Mouse (Mus musculus): ENCODE results near the gene Dnali1. TPM values are rescaled to one million over a fixed set of nuclear protein-coding genes. Genes with fewer than 3 reads are reported as not detected.

Gene Dnali1
- total and polyA plus RNA-seq, 2 experiments from 2014 or later = 1.9 to 2.4 TPM

- Histone ChIP-seq H3K4me2 (ENCODE audit: low read depth) (no peak overlapping the region), H3K9ac (no peak overlapping the region), H3K27ac (ENCODE audit: low read depth, low read length) (no peak overlapping the region), H3K27me3 (ENCODE audit: insufficient read depth, low read length) (no peaks in the 10 kb centered on the region), H3K9me3 (ENCODE audit: low read length) (no peaks in the 10 kb centered on the region), H3K4me1 (ENCODE audit: insufficient read depth) (no peaks in the 10 kb centered on the region), H3K36me3 (ENCODE audit: insufficient read depth) (peaks cover 80% of the 10 kb centered on the region), H3K4me3 (ENCODE audit: low read depth, low read length) (no peak overlapping the region)
- ATAC-seq (no peak), DNase-seq (no peak)
- TF ChIP-seq CTCF (IDR thresholded peaks at IDR 0.05; ENCODE audit: low read depth) = no peak
- 88% methylated on average over 7 of the region's 7 CpGs for WGBS
Observed at GRCm38 (mm10) chr4:125044454-125044853, 21.0 kb downstream of the Dnali1 start.

GRCm38 (mm10) chr4:125034341-125034740 lies 31.2 kb downstream of the Dnali1 start:
- 78% methylated on average over 4 of the region's 4 CpGs for WGBS
- Histone ChIP-seq H3K27ac (ENCODE audit: low read depth, low read length) (no peak overlapping the region), H3K4me2 (ENCODE audit: low read depth) (no peak overlapping the region), H3K4me3 (ENCODE audit: low read depth, low read length) (no peak overlapping the region), H3K4me1 (ENCODE audit: insufficient read depth) (peaks cover 12% of the 10 kb centered on the region; the same call in 1 of the 2 replicates), H3K36me3 (ENCODE audit: insufficient read depth) (peaks cover 25% of the 10 kb centered on the region), H3K27me3 (ENCODE audit: insufficient read depth, low read length) (no peaks in the 10 kb centered on the region), H3K9ac (no peak overlapping the region), H3K9me3 (ENCODE audit: low read length) (no peaks in the 10 kb centered on the region)
- no peak for ATAC-seq
- no peak for DNase-seq
- TF ChIP-seq CTCF (IDR thresholded peaks at IDR 0.05; ENCODE audit: low read depth) = no peak

- under 1% methylated on average over 50 of the region's 50 CpGs for WGBS
- Histone ChIP-seq H3K36me3 (ENCODE audit: insufficient read depth) (no peaks in the 10 kb centered on the region), H3K4me1 (ENCODE audit: insufficient read depth) (peaks cover 12% of the 10 kb centered on the region; the same call in 1 of the 2 replicates), H3K4me3 (ENCODE audit: low read depth, low read length) (peak overlapping the region; percentile 96), H3K9ac (peak overlapping the region; percentile 79), H3K4me2 (ENCODE audit: low read depth) (peak overlapping the region; percentile 85), H3K9me3 (ENCODE audit: low read length) (no peaks in the 10 kb centered on the region), H3K27ac (ENCODE audit: low read depth, low read length) (peak overlapping the region; percentile 73), H3K27me3 (ENCODE audit: insufficient read depth, low read length) (no peaks in the 10 kb centered on the region)
- peak; percentile 100 for ATAC-seq
- peak; percentile 95 for DNase-seq
- no peak for TF ChIP-seq CTCF (IDR thresholded peaks at IDR 0.05; ENCODE audit: low read depth)
Observed at GRCm38 (mm10) chr4:125029891-125030614, 35.5 kb downstream of the Dnali1 start.

- peak; percentile 59 for TF ChIP-seq CTCF (IDR thresholded peaks at IDR 0.05; ENCODE audit: low read depth)
- no peak overlapping the region for H3K27ac ChIP-seq (ENCODE audit: low read depth, low read length)
- H3K4me2 ChIP-seq (ENCODE audit: low read depth) = no peak overlapping the region
- no peaks in the 10 kb centered on the region for H3K36me3 ChIP-seq (ENCODE audit: insufficient read depth)
- WGBS = 34% methylated on average over 11 of the region's 11 CpGs
- peak; percentile 24 for DNase-seq
- no peaks in the 10 kb centered on the region for H3K4me1 ChIP-seq (ENCODE audit: insufficient read depth)
- H3K27me3 ChIP-seq (ENCODE audit: insufficient read depth, low read length) = no peaks in the 10 kb centered on the region
- H3K9me3 ChIP-seq (ENCODE audit: low read length) = no peaks in the 10 kb centered on the region
- no peak for ATAC-seq
- H3K4me3 ChIP-seq (ENCODE audit: low read depth, low read length) = no peak overlapping the region
- H3K9ac ChIP-seq = no peak overlapping the region
Observed at GRCm38 (mm10) chr4:125020780-125021538, 44.5 kb downstream of the Dnali1 start.

GRCm38 (mm10) chr4:125017431-125017830 lies 48.1 kb downstream of the Dnali1 start:
- no peak overlapping the region for H3K4me3 ChIP-seq (ENCODE audit: low read depth, low read length)
- no peak for ATAC-seq
- no peak for TF ChIP-seq CTCF (IDR thresholded peaks at IDR 0.05; ENCODE audit: low read depth)
- H3K9ac ChIP-seq = no peak overlapping the region
- no peak overlapping the region for H3K27ac ChIP-seq (ENCODE audit: low read depth, low read length)
- no peaks in the 10 kb centered on the region for H3K4me1 ChIP-seq (ENCODE audit: insufficient read depth)
- WGBS = 63% methylated on average over 11 of the region's 11 CpGs
- no peaks in the 10 kb centered on the region for H3K36me3 ChIP-seq (ENCODE audit: insufficient read depth)
- no peaks in the 10 kb centered on the region for H3K27me3 ChIP-seq (ENCODE audit: insufficient read depth, low read length)
- H3K9me3 ChIP-seq (ENCODE audit: low read length) = no peaks in the 10 kb centered on the region
- H3K4me2 ChIP-seq (ENCODE audit: low read depth) = no peak overlapping the region
- no peak for DNase-seq

- no peak within 1 kb of the TSS for H3K4me2 ChIP-seq (ENCODE audit: low read depth)
- DNase-seq (no peak), ATAC-seq (no peak)
- H3K4me3 ChIP-seq (ENCODE audit: low read depth, low read length) = no peak within 1 kb of the TSS
- WGBS = 87% methylated on average over 10 of the region's 10 CpGs
- no peaks in the 10 kb centered on the region for H3K9me3 ChIP-seq (ENCODE audit: low read length)
- H3K4me1 ChIP-seq (ENCODE audit: insufficient read depth) = no peaks in the 10 kb centered on the region
- H3K9ac ChIP-seq = no peak within 1 kb of the TSS
- TF ChIP-seq CTCF (IDR thresholded peaks at IDR 0.05; ENCODE audit: low read depth) = no peak
- no peak within 1 kb of the TSS for H3K27ac ChIP-seq (ENCODE audit: low read depth, low read length)
- H3K36me3 ChIP-seq (ENCODE audit: insufficient read depth) = no peaks in the 10 kb centered on the region
- H3K27me3 ChIP-seq (ENCODE audit: insufficient read depth, low read length) = no peaks in the 10 kb centered on the region
Observed at GRCm38 (mm10) chr4:125015806-125016635, 49.5 kb downstream of the Dnali1 start, which contains the start of gene Gnl2. TSS of gene Gnl2 (plus strand) at chr4:125016585.

Measured in forebrain, postnatal 0 days (tissue).